Mouse (Mus musculus) kidney, adult 2 months (tissue): ENCODE measurements around the gene Yipf2. TPM values are rescaled to one million over a fixed set of nuclear protein-coding genes. Genes with fewer than 3 reads are reported as not detected.

Experiments
- DNase-seq: peaks from one replicate; pipeline ENCODE4 v3.0.0; 2021
- H3K27ac ChIP-seq: fragments of 200-500 bp; 2 replicates; pipeline ENCODE4 v1.5.1; 2012; ENCODE audit warnings: low read depth, low read length, control low read depth, inconsistent platforms; ENCODE audit not compliant: insufficient read depth
- H3K27me3 ChIP-seq: fragments of 200-500 bp; replicated peaks from 2 replicates; pipeline ENCODE4 v1.6.1; 2012; ENCODE audit warnings: mild to moderate bottlenecking, moderate library complexity, low read length, inconsistent platforms; ENCODE audit not compliant: control insufficient read depth, insufficient read depth
- H3K36me3 ChIP-seq: fragments of 200-500 bp; 2 replicates; pipeline ENCODE4 v1.6.1; 2012; ENCODE audit warnings: mild to moderate bottlenecking, moderate library complexity, low read length, inconsistent platforms; ENCODE audit not compliant: control insufficient read depth, insufficient read depth
- H3K4me1 ChIP-seq: fragments of 200-500 bp; 2 replicates; pipeline ENCODE4 v1.6.1; 2011; ENCODE audit warnings: low read length; ENCODE audit not compliant: control insufficient read depth, insufficient read depth
- H3K4me3 ChIP-seq: fragments of 200-500 bp; 2 replicates; pipeline ENCODE4 v1.5.1; 2011; ENCODE audit warnings: mild to moderate bottlenecking, low read depth, low read length, control low read depth; ENCODE audit not compliant: insufficient read depth
- CTCF ChIP-seq: fragments of 200-500 bp; conservative IDR thresholded peaks from 2 replicates; pipeline ENCODE4 v1.5.1; 2011; ENCODE audit warnings: low read depth, mild to moderate bottlenecking, control low read depth, low read length, moderate library complexity, mixed read lengths; ENCODE audit not compliant: insufficient read depth, insufficient read length
- POLR2A ChIP-seq: fragments of 200-500 bp; IDR thresholded peaks from one replicate; pipeline ENCODE4 v1.6.1; 2011; ENCODE audit warnings: low read depth, low read length, control low read depth
- WGBS: fragments of 180-500 bp; shearing (Covaris S2); methylation state at CpG from one replicate; pipeline ENCODE4 v1.1.7; 2018; 5-methylcytosine and 5-hydroxymethylcytosine counted together
- polyA plus RNA-seq: library from polyadenylated mRNA; depleted of rRNA; stranded (reverse); fragments of >200 nt; gene quantifications from 2 replicates; pipeline ENCODE4 v1.2.3, GENCODE M21; 2012

The Yipf2 gene
- polyA plus RNA-seq, 1 experiment, result 39.9 TPM

DNA sequence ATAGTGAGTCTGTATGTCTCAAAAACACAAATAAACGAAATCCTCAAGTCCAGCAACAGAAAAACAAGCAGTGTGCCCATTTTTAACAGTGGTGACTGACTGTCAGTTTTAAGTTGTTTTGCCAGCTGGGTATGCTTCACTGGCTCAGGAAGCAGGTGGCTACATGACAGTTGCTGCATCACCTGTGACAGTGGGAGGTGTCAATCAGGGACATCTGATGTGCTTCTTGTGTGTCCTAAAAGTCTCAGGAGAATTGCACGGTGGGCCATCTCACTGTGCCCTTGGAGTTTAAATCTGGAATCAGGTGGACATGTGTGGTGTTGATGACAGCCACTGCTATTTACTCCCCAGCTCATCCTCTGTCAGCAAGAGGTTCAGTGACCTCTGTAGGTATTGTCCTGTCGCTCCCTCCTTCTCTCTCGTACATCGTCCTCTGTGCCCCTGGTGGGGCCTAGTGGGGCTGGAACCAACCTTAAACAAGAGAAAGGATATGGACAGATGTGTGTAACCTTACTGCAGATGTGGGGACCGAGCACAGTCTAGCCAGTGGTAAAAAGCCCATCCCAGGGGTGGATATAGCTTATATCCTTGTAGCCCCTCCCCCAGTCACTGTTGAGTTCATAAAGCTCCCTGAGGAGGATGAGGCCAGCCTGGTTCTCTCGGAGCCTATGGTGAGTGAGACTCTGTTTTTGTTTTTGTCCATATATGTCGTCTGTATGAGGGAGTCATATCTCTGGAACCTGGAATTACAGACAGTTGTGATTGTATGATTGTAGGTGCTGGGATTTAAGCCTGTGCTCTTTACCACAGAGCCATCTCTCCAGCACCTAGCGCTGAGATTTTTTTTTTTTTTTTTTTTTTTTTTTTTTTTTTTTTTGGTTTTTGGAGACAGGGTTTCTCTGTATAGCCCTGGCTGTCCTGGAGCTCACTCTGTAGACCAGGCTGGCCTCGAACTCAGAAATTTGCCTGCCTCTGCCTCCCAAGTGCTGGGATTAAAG is 33.0 kb upstream of the Yipf2 start:
- 0 out of 2 replicates have a peak, but pooled peaks cover 3% of the 10 kb centered on the region for H3K4me1 ChIP-seq
- TF ChIP-seq CTCF, result no peak
- no peak for TF ChIP-seq POLR2A
- H3K36me3 ChIP-seq, result no peaks in the 10 kb centered on the region
- H3K27me3 ChIP-seq, result no peaks in the 10 kb centered on the region
- WGBS, result 77% methylated on average over 10 of the region's 10 CpGs
- DNase-seq, result no peak
- no peak overlapping the region for H3K27ac ChIP-seq
- H3K4me3 ChIP-seq, result no peak overlapping the region

DNA sequence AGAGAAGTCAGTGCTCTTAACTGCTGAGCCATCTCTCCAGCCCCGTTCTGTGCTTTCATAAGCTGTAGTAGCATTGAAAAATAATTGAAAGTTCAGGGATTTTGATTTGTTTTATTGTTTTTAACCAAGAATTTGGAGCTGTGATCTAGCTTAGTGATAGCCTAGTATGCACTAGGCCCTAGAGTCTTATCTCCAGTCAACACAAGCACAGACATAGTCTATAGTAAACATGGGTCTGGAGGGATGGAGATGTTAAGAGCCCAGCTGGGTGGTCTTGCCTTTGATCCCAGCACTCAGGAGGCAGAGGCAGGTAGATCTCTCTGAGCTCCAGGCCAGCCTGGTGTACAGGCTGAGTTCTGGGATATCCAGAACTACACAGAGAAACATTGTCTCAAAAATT is 30.0 kb upstream of the Yipf2 start:
- no peaks in the 10 kb centered on the region for H3K27me3 ChIP-seq
- no peak for TF ChIP-seq POLR2A
- no peak for TF ChIP-seq CTCF
- no peak for DNase-seq
- no peaks in the 10 kb centered on the region for H3K36me3 ChIP-seq
- 0 out of 2 replicates have a peak, but pooled peaks cover 3% of the 10 kb centered on the region for H3K4me1 ChIP-seq
- H3K27ac ChIP-seq, result no peak overlapping the region
- H3K4me3 ChIP-seq, result no peak overlapping the region
- WGBS, result 95% methylated on average over 1 of the region's 1 CpGs

DNA sequence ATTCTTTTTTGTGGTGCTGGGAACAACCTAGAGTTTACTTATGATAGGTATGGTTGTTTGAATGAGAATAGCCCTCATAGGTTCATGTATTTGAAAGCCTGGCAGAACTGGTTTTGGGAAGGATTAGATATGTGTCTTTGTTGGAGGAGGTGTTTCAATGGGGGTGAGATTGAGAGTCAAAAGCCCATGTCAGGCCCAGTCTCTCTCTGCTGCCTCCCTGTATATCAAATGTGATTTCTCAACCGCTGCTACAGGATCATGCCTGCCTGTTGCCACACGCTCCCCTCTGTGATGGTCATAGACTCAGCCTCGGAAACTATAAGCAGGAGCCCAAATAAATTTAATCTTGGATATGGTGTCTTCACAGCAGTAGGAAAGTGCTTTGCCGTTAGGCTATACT is 27.6 kb upstream of the Yipf2 start:
- no peaks in the 10 kb centered on the region for H3K27me3 ChIP-seq
- H3K4me1 ChIP-seq, result peaks cover 7% of the 10 kb centered on the region; the same call in 1 of the 2 replicates
- WGBS, result 75% methylated on average over 4 of the region's 4 CpGs
- H3K36me3 ChIP-seq, result no peaks in the 10 kb centered on the region
- H3K4me3 ChIP-seq, result no peak overlapping the region
- no peak overlapping the region for H3K27ac ChIP-seq
- no peak for DNase-seq
- TF ChIP-seq POLR2A (no peak), CTCF (no peak)

DNA sequence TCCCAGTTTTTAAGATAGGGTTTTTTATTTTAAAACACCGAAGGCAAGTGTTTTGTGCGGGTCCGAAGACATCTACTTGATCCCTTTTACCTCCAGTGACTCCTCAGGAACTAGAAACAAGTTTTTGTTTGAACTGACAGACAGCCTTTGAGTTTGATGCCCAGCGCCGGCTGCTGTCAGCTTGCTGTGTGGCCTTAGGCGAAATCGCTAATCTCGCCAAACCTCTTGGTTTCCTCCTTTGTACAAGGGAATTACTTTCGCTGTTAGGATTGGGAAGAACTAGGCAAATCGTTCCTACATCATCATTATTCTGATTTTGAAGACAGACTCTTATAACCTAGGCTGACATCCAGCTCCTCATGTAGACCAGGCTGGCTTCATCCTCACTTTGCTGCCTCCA is 24.4 kb upstream of the Yipf2 start:
- TF ChIP-seq POLR2A (no peak), CTCF (no peak)
- Histone ChIP-seq H3K4me1 (peaks cover 4% of the 10 kb centered on the region; the same call in 1 of the 2 replicates), H3K27ac (peak overlapping the region; percentile 47; the same call in 1 of the 2 replicates), H3K36me3 (no peaks in the 10 kb centered on the region), H3K4me3 (peak overlapping the region; percentile 94), H3K27me3 (no peaks in the 10 kb centered on the region)
- peak; percentile 22 for DNase-seq
- WGBS, result 1% methylated on average over 10 of the region's 10 CpGs

DNA sequence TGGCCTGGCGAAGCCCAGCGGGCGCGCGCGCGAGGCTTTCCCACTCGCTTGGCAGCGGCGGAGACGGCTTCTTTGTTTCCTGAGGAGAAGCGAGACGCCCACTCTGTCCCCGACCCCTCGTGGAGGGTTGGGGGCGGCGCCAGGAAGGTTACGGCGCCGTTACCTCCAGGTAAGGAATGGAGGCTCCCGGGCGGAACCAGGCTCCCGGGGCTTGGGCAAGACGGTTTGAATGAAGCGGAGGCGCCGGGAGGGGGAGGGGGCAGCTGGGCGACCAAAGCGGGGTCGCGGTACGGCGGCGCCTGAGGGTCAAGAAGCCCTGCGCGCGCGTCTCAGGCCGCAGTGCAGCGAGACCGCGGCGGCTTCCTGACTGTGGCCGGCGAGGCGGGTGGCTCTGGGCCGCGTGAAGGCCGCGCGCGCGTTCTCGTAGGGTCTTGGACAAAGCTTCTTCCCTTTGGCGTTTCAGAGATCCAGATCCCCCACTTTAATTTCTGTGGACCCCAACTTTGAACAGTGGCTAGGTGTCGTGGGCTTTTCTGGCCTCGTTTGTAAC is 23.7 kb upstream of the Yipf2 start:
- no peaks in the 10 kb centered on the region for H3K27me3 ChIP-seq
- H3K36me3 ChIP-seq, result no peaks in the 10 kb centered on the region
- DNase-seq, result peak; percentile 93
- peak overlapping the region; percentile 94 for H3K4me3 ChIP-seq
- peak overlapping the region; percentile 88 for H3K27ac ChIP-seq
- peak; percentile 21 for TF ChIP-seq POLR2A
- no peak for TF ChIP-seq CTCF
- WGBS, result under 1% methylated on average over 57 of the region's 57 CpGs
- H3K4me1 ChIP-seq, result peaks cover 4% of the 10 kb centered on the region; the same call in 1 of the 2 replicates

DNA sequence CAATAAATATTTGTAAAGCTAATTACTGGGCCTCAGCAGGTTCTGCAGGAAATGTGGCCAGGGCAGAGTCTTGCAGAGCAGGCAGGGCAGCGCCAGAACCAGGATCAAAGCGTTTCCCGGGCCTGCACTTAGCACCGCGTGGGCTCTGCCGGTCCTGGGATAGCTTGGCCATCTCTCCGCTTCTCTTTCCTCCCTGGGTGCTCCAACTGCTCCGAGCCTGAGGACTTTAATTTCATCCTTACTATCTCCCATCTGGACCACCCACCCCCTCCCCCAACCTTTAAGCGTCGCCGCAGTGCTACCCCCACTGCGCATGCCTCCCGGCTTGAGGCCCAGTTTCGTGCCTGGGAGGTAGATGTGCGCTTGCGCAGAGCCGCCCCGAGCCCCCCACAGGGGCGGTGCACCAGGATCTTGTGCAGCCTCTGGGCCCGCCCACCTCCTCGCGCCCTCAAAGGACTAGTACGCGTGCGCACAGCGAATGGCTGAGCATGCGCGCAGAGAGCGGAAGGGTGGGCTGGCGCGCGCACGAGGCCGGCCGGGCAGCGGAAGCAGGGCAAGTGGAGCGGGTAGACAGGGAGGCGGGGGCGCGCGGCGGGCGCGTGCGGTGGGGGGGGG is 23.1 kb upstream of the Yipf2 start, which contains the start of gene Smarca4:
Smarca4 (plus strand) TSS at position 553 of the 615 bp plus-strand sequence.
- no peaks in the 10 kb centered on the region for H3K36me3 ChIP-seq
- H3K27ac ChIP-seq, result peak within 1 kb of the TSS; percentile 88
- peak within 1 kb of the TSS; percentile 95 for H3K4me3 ChIP-seq
- WGBS, result 1% methylated on average over 40 of the region's 45 CpGs
- no peaks in the 10 kb centered on the region for H3K27me3 ChIP-seq
- peaks cover 4% of the 10 kb centered on the region; the same call in 1 of the 2 replicates for H3K4me1 ChIP-seq
- TF ChIP-seq POLR2A, result peak; percentile 73
- no peak for TF ChIP-seq CTCF
- DNase-seq, result peak; percentile 100
